Mouse (Mus musculus): ENCODE results near the gene Prkca. TPM values are rescaled to one million over a fixed set of nuclear protein-coding genes. Genes with fewer than 3 reads are reported as not detected.
A peak's percentile ranks its signal among the peaks of the same experiment; 100 is the strongest.

Prkca gene
- total and polyA plus RNA-seq, 3 experiments = 11.6 to 33.4 (median 32.2) TPM

DNA sequence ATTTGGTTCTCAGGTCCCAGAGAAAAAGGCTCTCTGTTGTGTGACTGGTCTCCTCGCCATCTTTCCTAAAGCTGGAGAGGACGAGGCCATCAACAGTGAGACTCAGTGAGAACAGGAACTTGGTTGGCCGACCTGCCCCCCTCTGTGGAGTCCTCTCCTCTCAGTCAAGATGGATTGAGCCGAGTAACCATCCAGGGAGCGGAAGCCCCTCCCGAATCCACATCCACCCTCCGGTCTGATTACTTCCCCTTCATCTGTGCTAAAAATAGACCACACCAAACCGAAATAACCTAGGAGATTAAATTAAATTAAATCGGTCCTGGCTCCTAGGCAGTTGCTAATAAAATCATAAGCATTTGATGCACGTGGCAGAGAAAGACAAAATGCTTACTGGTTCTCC is 311.2 kb downstream of the Prkca start:
- no peaks in the 10 kb centered on the region for H3K27me3 ChIP-seq (ENCODE audit: control insufficient read depth, insufficient read depth, low read length)
- 13% methylated on average over 10 of the region's 10 CpGs for WGBS
- H3K27ac ChIP-seq = no peak overlapping the region; the same call in none of the 2 replicates
- no peaks in the 10 kb centered on the region for H3K36me3 ChIP-seq (ENCODE audit: control insufficient read depth, insufficient read depth, low read length)
- TF ChIP-seq POLR2A (IDR thresholded peaks at IDR 0.05; ENCODE audit: insufficient read depth, low read depth, low read length) = no peak
- no peak for TF ChIP-seq EP300 (IDR thresholded peaks at IDR 0.05; ENCODE audit: insufficient read depth, low read depth, low read length)
- TF ChIP-seq CTCF (IDR thresholded peaks at IDR 0.05) = no peak
- H3K79me2 ChIP-seq (replicated peaks; ENCODE audit: control insufficient read depth, insufficient read depth, low read length) = no peaks in the 10 kb centered on the region
- H3K4me1 ChIP-seq (ENCODE audit: control insufficient read depth, insufficient read depth, low read length) = peaks cover 10% of the 10 kb centered on the region
- peak; percentile 27 to 35 for DNase-seq
- H3K9ac ChIP-seq (ENCODE audit: low read depth, low read length) = no peak overlapping the region
- no peak overlapping the region for H3K4me3 ChIP-seq
- intact Hi-C loops (cut with DNase I) = no loop called here

DNA sequence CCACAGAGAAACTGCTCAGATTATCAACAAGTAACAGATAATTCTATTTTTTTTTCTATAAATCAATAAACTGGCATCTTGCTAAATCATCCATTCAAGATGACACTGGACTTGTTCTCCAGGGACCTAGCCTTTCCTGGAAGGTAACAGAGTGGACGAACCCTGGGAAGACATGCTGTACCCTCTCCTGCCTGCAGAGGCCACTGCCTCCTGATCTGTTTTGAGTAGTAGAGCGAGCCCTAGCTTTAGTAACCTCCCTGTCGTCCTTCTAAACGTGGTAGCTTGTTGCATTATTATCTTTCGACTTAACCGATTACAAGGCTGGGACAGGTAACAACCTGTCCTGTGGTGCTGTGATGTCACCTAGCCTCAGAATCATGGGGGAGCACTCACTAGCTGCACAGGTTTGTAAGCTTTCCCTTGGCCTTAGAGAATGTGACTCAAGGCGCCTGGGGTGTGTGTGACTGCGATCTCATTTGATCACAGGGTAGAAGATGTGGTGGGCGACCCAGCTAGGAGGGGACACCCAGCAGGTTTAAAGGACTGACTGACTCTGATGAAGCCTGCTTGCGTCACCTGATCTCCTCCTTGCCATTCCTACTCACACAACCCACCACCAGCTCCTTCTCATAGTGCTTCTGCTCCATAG is 312.6 kb downstream of the Prkca start:
- intact Hi-C loops (cut with DNase I) = loop anchor here (1.0 to 2.0 kb wide), 2 partner anchors 98 to 347 kb away; no protein-coding TSS in a partner anchor
- 40% methylated on average over 10 of the region's 10 CpGs for WGBS

DNA sequence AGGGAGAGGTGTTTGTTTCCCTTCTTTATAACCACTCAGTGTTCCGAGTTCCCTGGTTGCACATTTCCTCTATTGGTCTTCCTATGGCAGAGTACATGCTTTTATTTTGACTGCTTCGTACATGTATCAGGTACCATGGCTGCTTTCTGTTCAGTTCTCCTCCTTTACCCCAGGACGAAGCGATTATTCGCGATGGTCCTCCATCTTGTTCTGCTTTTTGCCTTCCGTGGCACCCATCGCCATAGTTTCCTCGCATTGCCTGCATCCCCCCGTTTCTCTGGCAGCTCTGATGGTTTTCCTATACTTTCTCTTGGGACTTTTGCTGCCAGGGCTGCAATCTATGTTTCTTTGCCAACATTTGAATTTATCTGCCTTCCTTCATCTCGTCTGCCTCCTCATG is 314.4 kb downstream of the Prkca start:
- H3K79me2 ChIP-seq (replicated peaks; ENCODE audit: control insufficient read depth, insufficient read depth, low read length) = no peaks in the 10 kb centered on the region
- H3K9ac ChIP-seq (ENCODE audit: low read depth, low read length) = no peak overlapping the region
- DNase-seq = peak in 1 of 2 experiments; percentile 3
- intact Hi-C loops (cut with DNase I) = no loop called here
- WGBS = 90% methylated on average over 11 of the region's 11 CpGs
- no peaks in the 10 kb centered on the region for H3K27me3 ChIP-seq (ENCODE audit: control insufficient read depth, insufficient read depth, low read length)
- no peak overlapping the region for H3K4me3 ChIP-seq
- H3K4me1 ChIP-seq (ENCODE audit: control insufficient read depth, insufficient read depth, low read length) = peaks cover 8% of the 10 kb centered on the region
- no peak overlapping the region for H3K27ac ChIP-seq
- TF ChIP-seq CTCF (IDR thresholded peaks at IDR 0.05) = no peak
- TF ChIP-seq EP300 (IDR thresholded peaks at IDR 0.05; ENCODE audit: insufficient read depth, low read depth, low read length) = no peak
- TF ChIP-seq POLR2A (IDR thresholded peaks at IDR 0.05; ENCODE audit: insufficient read depth, low read depth, low read length) = no peak
- H3K36me3 ChIP-seq (ENCODE audit: control insufficient read depth, insufficient read depth, low read length) = no peaks in the 10 kb centered on the region

More for the DNA sequence above, 312.6 kb downstream of the Prkca start:
- peaks cover 10% of the 10 kb centered on the region for H3K4me1 ChIP-seq (ENCODE audit: control insufficient read depth, insufficient read depth, low read length)
- no peak overlapping the region for H3K9ac ChIP-seq (ENCODE audit: low read depth, low read length)
- no peaks in the 10 kb centered on the region for H3K27me3 ChIP-seq (ENCODE audit: control insufficient read depth, insufficient read depth, low read length)
- H3K27ac ChIP-seq = no peak overlapping the region
- H3K36me3 ChIP-seq (ENCODE audit: control insufficient read depth, insufficient read depth, low read length) = no peaks in the 10 kb centered on the region
- DNase-seq = peak; percentile 41 to 71
- TF ChIP-seq CTCF (IDR thresholded peaks at IDR 0.05) (peak; percentile 92), POLR2A (IDR thresholded peaks at IDR 0.05; ENCODE audit: insufficient read depth, low read depth, low read length) (no peak), EP300 (IDR thresholded peaks at IDR 0.05; ENCODE audit: insufficient read depth, low read depth, low read length) (0 out of 2 replicates have a peak, but pooled peaks have one; percentile 46)
- H3K4me3 ChIP-seq = no peak overlapping the region
- H3K79me2 ChIP-seq (replicated peaks; ENCODE audit: control insufficient read depth, insufficient read depth, low read length) = no peaks in the 10 kb centered on the region

DNA sequence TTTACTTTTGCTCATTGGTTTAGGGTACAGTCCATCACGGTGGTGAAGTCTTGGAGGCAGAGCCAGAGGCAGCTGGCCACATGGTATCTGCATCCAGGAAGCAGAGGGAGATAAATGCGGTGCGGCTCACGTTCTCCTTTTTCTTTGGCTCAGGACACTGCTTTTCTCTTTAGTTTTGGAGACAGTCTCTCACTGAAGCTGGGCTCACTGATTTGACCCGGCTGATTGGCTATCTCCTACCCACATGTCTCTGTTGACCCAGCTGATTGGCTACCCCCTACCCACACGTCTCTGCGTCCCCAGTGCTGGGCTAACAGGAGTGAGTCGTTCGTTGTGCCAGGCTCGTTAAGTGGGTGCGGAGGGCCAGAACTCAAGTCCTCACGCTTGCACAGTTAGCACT is 315.3 kb downstream of the Prkca start:
- H3K36me3 ChIP-seq (ENCODE audit: control insufficient read depth, insufficient read depth, low read length) = no peaks in the 10 kb centered on the region
- no peak overlapping the region for H3K9ac ChIP-seq (ENCODE audit: low read depth, low read length)
- peaks cover 7% of the 10 kb centered on the region for H3K4me1 ChIP-seq (ENCODE audit: control insufficient read depth, insufficient read depth, low read length)
- TF ChIP-seq EP300 (IDR thresholded peaks at IDR 0.05; ENCODE audit: insufficient read depth, low read depth, low read length) (no peak), POLR2A (IDR thresholded peaks at IDR 0.05; ENCODE audit: insufficient read depth, low read depth, low read length) (no peak), CTCF (IDR thresholded peaks at IDR 0.05) (no peak)
- DNase-seq = peak; percentile 29 to 42
- H3K27me3 ChIP-seq (ENCODE audit: control insufficient read depth, insufficient read depth, low read length) = no peaks in the 10 kb centered on the region
- WGBS = 24% methylated on average over 12 of the region's 12 CpGs
- H3K4me3 ChIP-seq = no peak overlapping the region
- no peak overlapping the region for H3K27ac ChIP-seq
- H3K79me2 ChIP-seq (replicated peaks; ENCODE audit: control insufficient read depth, insufficient read depth, low read length) = no peaks in the 10 kb centered on the region
- intact Hi-C loops (cut with DNase I) = no loop called here

DNA sequence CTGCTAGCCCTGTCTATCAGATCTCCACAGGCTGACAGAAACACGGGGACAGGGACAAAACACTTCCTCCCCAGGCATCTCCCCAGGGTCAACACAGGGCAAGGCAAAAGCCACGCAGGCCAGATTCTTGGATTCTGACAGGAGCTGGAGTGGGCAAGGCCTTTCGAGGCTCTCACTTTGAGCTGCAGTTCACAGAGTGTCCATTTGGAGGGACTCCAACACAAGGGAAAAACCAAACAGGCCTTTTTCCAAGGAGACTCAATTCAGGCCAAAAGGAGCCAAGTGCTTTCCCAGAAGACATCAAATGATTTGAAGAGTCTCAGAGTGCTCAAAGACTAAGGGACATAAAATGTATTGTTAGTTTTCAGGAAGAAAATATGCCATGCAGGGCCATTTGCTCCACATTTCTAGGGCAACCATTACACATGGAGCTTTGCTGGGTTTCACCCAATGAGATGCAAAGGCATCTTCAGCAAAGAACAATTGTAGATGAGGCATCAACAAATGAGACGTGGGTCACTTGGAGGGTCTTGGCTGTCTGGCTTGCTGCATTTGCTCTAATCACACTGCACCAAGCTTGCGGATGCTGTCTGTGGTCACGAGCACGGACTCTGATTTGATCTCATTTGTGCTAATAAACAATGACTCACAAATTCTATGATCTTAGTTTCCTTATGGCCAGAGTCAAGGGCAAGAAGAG is 317.9 kb downstream of the Prkca start:
- H3K4me3 ChIP-seq = no peak overlapping the region
- H3K27ac ChIP-seq = no peak overlapping the region
- intact Hi-C loops (cut with DNase I) = loop anchor here (1.0 kb wide), 1 partner anchor 352 kb away; no protein-coding TSS in a partner anchor
- TF ChIP-seq EP300 (IDR thresholded peaks at IDR 0.05; ENCODE audit: insufficient read depth, low read depth, low read length) = 0 out of 2 replicates have a peak, but pooled peaks have one; percentile 52
- no peak for TF ChIP-seq POLR2A (IDR thresholded peaks at IDR 0.05; ENCODE audit: insufficient read depth, low read depth, low read length)
- peak; percentile 85 for TF ChIP-seq CTCF (IDR thresholded peaks at IDR 0.05)
- 46% methylated on average over 7 of the region's 7 CpGs for WGBS
- H3K36me3 ChIP-seq (ENCODE audit: control insufficient read depth, insufficient read depth, low read length) = no peaks in the 10 kb centered on the region
- H3K27me3 ChIP-seq (ENCODE audit: control insufficient read depth, insufficient read depth, low read length) = no peaks in the 10 kb centered on the region
- H3K4me1 ChIP-seq (ENCODE audit: control insufficient read depth, insufficient read depth, low read length) = peaks cover 2% of the 10 kb centered on the region
- no peaks in the 10 kb centered on the region for H3K79me2 ChIP-seq (replicated peaks; ENCODE audit: control insufficient read depth, insufficient read depth, low read length)
- peak; percentile 51 to 54 for DNase-seq
- H3K9ac ChIP-seq (ENCODE audit: low read depth, low read length) = no peak overlapping the region

DNA sequence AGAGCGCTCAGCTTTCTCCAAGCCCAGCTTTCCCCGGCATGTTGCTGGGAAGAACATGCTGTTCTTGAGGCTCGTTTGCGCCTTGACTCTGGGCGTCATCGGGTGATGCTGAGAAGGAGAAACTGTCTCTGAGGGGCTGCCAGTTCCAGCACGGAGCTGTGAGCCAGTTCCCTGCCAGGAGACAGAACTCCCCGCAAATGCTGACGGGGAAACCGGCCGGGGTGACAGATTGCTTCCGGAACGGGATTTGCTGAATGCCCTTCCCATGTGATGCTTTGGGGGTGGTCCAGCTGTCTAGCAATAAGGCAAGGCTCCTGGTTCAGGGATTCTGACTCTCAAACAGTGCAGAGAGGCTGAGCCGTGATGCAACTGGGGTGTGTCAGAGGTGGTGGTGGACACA is 320.5 kb downstream of the Prkca start:
- WGBS = 54% methylated on average over 14 of the region's 14 CpGs
- no peak for TF ChIP-seq CTCF (IDR thresholded peaks at IDR 0.05)

More for the DNA sequence above, 320.5 kb downstream of the Prkca start:
- H3K4me1 ChIP-seq (ENCODE audit: control insufficient read depth, insufficient read depth, low read length) = no peaks in the 10 kb centered on the region
- intact Hi-C loops (cut with DNase I) = no loop called here
- no peak overlapping the region for H3K9ac ChIP-seq (ENCODE audit: low read depth, low read length)
- no peaks in the 10 kb centered on the region for H3K79me2 ChIP-seq (replicated peaks; ENCODE audit: control insufficient read depth, insufficient read depth, low read length)
- no peak overlapping the region for H3K4me3 ChIP-seq
- no peaks in the 10 kb centered on the region for H3K27me3 ChIP-seq (ENCODE audit: control insufficient read depth, insufficient read depth, low read length)
- peak in 1 of 2 experiments; percentile 21 for DNase-seq
- H3K36me3 ChIP-seq (ENCODE audit: control insufficient read depth, insufficient read depth, low read length) = no peaks in the 10 kb centered on the region
- no peak overlapping the region for H3K27ac ChIP-seq

All from heart, adult 2 months (tissue).